Mouse (Mus musculus): ENCODE results near the gene Il3ra.

The Il3ra gene

DNA sequence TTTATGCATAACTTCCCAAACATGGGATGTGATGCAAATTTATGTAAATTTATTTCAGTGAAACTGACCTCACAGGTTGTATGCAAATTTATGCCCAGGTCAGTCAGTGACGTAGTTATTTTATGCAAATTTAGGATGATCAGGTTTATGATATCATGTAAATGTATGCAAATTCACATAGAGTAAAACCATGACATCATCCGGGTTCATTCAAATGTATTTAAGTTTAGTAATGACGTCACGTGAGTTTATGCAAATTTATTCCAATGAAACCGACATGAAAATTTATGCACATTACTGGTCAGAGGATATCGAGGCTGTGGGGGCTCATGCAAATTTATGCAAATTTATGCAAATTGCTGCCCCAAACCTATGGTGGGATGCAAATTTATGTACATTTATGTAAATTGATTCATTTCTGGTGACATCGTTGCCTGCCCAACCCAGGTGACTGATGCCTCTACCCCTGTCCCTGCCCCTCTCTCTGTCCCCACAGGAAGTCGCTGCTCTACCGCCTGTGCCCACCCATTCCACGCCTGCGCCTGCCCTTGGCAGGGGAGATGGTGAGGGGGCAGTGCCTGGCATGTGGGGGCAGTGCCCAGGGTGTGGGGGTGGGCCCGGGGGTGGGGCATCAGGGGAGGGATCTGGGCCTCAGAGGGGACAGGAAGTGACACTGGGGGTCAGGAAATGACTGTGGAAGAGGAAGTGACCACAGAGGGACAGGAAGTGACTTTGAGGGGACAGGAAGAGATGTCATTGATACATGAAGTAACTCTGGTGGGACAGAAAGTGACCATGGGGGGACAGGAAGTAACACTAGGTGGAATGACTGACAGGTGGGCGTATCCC, 8.7 kb downstream of the Il3ra start:
- no peak for DNase-seq (ENCODE audit: low spot score in 2 of 2)

DNA sequence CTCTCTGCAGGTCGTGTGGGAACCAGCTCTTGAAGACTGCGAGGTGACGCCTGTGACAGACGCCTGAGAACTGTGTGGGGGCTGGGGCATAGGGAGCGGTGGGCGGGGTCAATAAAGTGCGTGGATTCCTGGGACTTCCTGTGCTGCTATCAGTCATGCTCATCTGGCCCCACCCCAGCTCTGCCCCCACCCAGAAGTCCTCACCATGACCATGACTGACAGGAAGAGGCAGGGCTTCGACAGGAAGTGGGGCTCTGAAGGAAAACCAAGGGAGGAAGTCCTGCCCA, 9.2 kb downstream of the Il3ra start:
- no peak for DNase-seq (ENCODE audit: low spot score in 2 of 2)

DNA sequence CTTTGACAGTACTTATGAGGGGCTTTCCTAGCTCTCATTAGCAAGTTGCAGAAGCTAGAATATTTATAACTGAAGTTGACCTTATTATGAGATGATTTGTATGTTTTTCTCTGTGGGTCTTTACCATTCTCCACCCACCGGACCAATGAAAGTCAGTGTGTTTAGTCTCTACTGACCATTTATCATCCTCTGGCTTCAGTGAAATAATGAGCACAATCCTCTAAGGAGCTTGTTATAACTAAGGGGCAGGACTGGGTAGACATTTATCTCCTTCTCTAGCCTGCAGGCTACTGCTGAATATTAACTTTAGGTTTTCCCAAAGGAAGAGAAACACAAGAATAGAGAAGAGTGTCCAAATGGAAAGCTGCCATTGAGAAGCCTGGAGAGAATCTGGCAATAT, 49.5 kb downstream of the Il3ra start:
- DNase-seq (ENCODE audit: low spot score in 2 of 2), result no peak

DNA sequence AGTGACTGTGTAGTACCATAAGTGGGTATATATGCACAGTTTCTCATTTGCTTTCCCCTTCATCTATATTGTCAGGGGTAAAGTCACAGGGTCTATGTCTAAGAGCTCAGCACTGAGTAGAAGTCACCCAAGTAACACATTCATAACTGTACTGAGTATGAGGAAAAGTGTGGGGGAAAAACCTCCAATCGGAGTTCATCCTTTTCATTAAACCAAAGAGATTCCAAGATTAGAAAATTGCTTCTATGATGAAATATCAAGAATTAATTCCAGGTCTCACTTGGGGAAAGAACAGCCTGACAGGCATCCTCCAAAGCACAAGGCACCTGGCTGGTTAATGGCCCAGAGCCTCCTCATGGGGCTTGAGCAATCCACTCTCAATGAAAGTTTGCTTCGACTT, 54.9 kb downstream of the Il3ra start, which contains the start of gene Olfr721-ps1:
Gene Olfr721-ps1 (plus strand): TSS at position 301 of the 400 bp plus-strand sequence.
- DNase-seq (ENCODE audit: low spot score in 2 of 2), result no peak

Data from spleen, postnatal 14 days (tissue).